Mouse (Mus musculus): ENCODE results near the gene Srbd1. TPM values are rescaled to one million over a fixed set of nuclear protein-coding genes. Genes with fewer than 3 reads are reported as not detected.
A peak's percentile ranks its signal among the peaks of the same experiment; 100 is the strongest.

Srbd1 gene
- total and polyA plus RNA-seq, 3 experiments = 8.9 to 33.3 (median 26.6) TPM

- peak; percentile 77 for ATAC-seq (ENCODE audit: extremely low read depth, insufficient number of reproducible peaks, low FRiP score, poor library complexity, severe bottlenecking)
- Histone ChIP-seq H3K4me1 (ENCODE audit: insufficient read depth, low read depth, low read length) (peaks cover 6% of the 10 kb centered on the region; the same call in 1 of the 2 replicates), H3K4me3 (ENCODE audit: low read depth, low read length) (no peak overlapping the region), H3K27me3 (ENCODE audit: insufficient read depth, low read length) (peaks cover 40% of the 10 kb centered on the region), H3K9me3 (replicated peaks) (peaks cover 9% of the 10 kb centered on the region; the same call in 1 of the 2 replicates), H3K36me3 (replicated peaks) (no peaks in the 10 kb centered on the region)
- TF ChIP-seq TAL1 (conservative IDR thresholded peaks at IDR 0.05; ENCODE audit: low read depth, low read length) (no peak), CTCF (IDR thresholded peaks at IDR 0.05; ENCODE audit: low read depth, low read length) (no peak), POLR2AphosphoS5 (IDR thresholded peaks at IDR 0.05; ENCODE audit: insufficient replicate concordance, low read depth, low read length) (no peak), GATA2 (IDR thresholded peaks at IDR 0.05; ENCODE audit: borderline replicate concordance, low read depth, low read length) (no peak), GATA1 (IDR thresholded peaks at IDR 0.05; ENCODE audit: borderline replicate concordance, low read length) (no peak)
- no peak for DNase-seq (ENCODE audit: low spot score)
These were observed 5.9 kb upstream of the Srbd1 start for GRCm38 (mm10) chr17:86150867-86151348.

- no peak overlapping the region for H3K4me3 ChIP-seq (ENCODE audit: low read depth, low read length)
- H3K27me3 ChIP-seq (ENCODE audit: insufficient read depth, low read length) = peaks cover 32% of the 10 kb centered on the region
- peaks cover 9% of the 10 kb centered on the region; the same call in 1 of the 2 replicates for H3K9me3 ChIP-seq (replicated peaks)
- DNase-seq (ENCODE audit: low spot score) (no peak), ATAC-seq (ENCODE audit: extremely low read depth, insufficient number of reproducible peaks, low FRiP score, poor library complexity, severe bottlenecking) (no peak)
- TF ChIP-seq TAL1 (conservative IDR thresholded peaks at IDR 0.05; ENCODE audit: low read depth, low read length) = no peak
- TF ChIP-seq GATA2 (IDR thresholded peaks at IDR 0.05; ENCODE audit: borderline replicate concordance, low read depth, low read length) = no peak
- no peak for TF ChIP-seq GATA1 (IDR thresholded peaks at IDR 0.05; ENCODE audit: borderline replicate concordance, low read length)
- no peak for TF ChIP-seq CTCF (IDR thresholded peaks at IDR 0.05; ENCODE audit: low read depth, low read length)
- TF ChIP-seq POLR2AphosphoS5 (IDR thresholded peaks at IDR 0.05; ENCODE audit: insufficient replicate concordance, low read depth, low read length) = no peak
- H3K36me3 ChIP-seq (replicated peaks) = no peaks in the 10 kb centered on the region
- H3K4me1 ChIP-seq (ENCODE audit: insufficient read depth, low read depth, low read length) = peaks cover 12% of the 10 kb centered on the region
These were observed 4.8 kb upstream of the Srbd1 start for GRCm38 (mm10) chr17:86149726-86150125.

DNA sequence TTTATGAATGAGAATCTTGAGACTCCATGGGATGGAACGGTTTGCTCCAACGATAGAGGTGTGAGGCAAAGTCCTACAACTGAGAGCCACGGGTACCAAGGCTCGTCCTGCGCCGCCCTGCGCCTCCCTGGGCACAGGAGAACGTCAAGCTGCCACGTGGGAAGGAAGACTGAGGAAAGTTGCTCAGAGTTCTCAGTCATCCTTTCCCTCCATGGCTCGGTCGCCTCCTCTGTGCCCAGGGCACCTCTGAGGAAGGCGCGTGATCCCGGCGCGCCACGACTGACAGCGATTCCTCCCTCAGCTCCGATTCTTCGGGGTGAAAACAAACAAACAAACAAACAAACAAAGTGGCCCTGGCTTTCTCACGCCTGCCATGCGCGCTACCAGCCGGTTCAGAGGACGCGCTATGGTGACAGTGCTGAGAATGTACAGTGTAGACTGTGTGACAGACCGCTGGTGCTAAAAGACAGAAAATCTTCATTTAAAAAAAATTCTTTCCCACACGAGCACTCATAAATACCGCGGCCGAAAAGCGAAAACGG is 367 bp downstream of the Srbd1 start:
- Histone ChIP-seq H3K9me3 (replicated peaks) (no peaks in the 10 kb centered on the region), H3K27me3 (ENCODE audit: insufficient read depth, low read length) (peaks cover 14% of the 10 kb centered on the region), H3K36me3 (replicated peaks) (peaks cover 29% of the 10 kb centered on the region), H3K4me3 (ENCODE audit: low read depth, low read length) (peak overlapping the region; percentile 87), H3K4me1 (ENCODE audit: insufficient read depth, low read depth, low read length) (peaks cover 21% of the 10 kb centered on the region)
- TF ChIP-seq TAL1 (conservative IDR thresholded peaks at IDR 0.05; ENCODE audit: low read depth, low read length) (no peak), POLR2AphosphoS5 (IDR thresholded peaks at IDR 0.05; ENCODE audit: insufficient replicate concordance, low read depth, low read length) (no peak), GATA2 (IDR thresholded peaks at IDR 0.05; ENCODE audit: borderline replicate concordance, low read depth, low read length) (no peak), CTCF (IDR thresholded peaks at IDR 0.05; ENCODE audit: low read depth, low read length) (no peak), GATA1 (IDR thresholded peaks at IDR 0.05; ENCODE audit: borderline replicate concordance, low read length) (no peak)
- peak; percentile 58 for ATAC-seq (ENCODE audit: extremely low read depth, insufficient number of reproducible peaks, low FRiP score, poor library complexity, severe bottlenecking)
- peak; percentile 11 for DNase-seq (ENCODE audit: low spot score)

DNA sequence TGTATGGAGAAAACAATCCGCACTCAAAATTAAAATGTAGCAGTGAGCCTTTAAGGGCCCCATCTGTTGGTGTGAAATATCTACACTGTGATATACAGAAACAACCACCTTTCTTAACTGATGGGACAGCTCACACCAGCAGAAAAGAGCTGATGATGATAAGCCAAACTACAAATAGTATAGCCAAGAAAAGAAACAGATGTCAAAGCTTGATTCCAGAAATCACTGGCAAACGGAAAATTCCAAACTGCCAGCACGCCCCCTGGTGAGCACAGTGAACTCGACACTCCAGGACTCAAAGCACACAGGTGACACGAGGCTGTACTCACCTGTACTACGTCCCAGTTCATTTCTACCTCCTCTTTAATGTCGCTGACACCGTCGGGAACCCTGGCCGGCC is 9.1 kb downstream of the Srbd1 start:
- ATAC-seq (ENCODE audit: extremely low read depth, insufficient number of reproducible peaks, low FRiP score, poor library complexity, severe bottlenecking) (no peak), DNase-seq (ENCODE audit: low spot score) (no peak)
- Histone ChIP-seq H3K4me1 (ENCODE audit: insufficient read depth, low read depth, low read length) (peaks cover 4% of the 10 kb centered on the region; the same call in 1 of the 2 replicates), H3K36me3 (replicated peaks) (peaks cover 96% of the 10 kb centered on the region), H3K27me3 (ENCODE audit: insufficient read depth, low read length) (no peaks in the 10 kb centered on the region), H3K4me3 (ENCODE audit: low read depth, low read length) (no peak overlapping the region), H3K9me3 (replicated peaks) (no peaks in the 10 kb centered on the region)
- no peak for TF ChIP-seq POLR2AphosphoS5 (IDR thresholded peaks at IDR 0.05; ENCODE audit: insufficient replicate concordance, low read depth, low read length)
- 0 out of 2 replicates have a peak, but pooled peaks have one; percentile 10 for TF ChIP-seq CTCF (IDR thresholded peaks at IDR 0.05; ENCODE audit: low read depth, low read length)
- TF ChIP-seq GATA1 (IDR thresholded peaks at IDR 0.05; ENCODE audit: borderline replicate concordance, low read length) = no peak
- TF ChIP-seq TAL1 (conservative IDR thresholded peaks at IDR 0.05; ENCODE audit: low read depth, low read length) = no peak
- TF ChIP-seq GATA2 (IDR thresholded peaks at IDR 0.05; ENCODE audit: borderline replicate concordance, low read depth, low read length) = no peak

- ATAC-seq (ENCODE audit: extremely low read depth, insufficient number of reproducible peaks, low FRiP score, poor library complexity, severe bottlenecking) (no peak), DNase-seq (ENCODE audit: low spot score) (no peak)
- Histone ChIP-seq H3K36me3 (replicated peaks) (peaks cover 96% of the 10 kb centered on the region), H3K4me3 (ENCODE audit: low read depth, low read length) (no peak overlapping the region), H3K9me3 (replicated peaks) (no peaks in the 10 kb centered on the region), H3K4me1 (ENCODE audit: insufficient read depth, low read depth, low read length) (no peaks in the 10 kb centered on the region; the same call in 1 of the 2 replicates), H3K27me3 (ENCODE audit: insufficient read depth, low read length) (no peaks in the 10 kb centered on the region)
- TF ChIP-seq GATA2 (IDR thresholded peaks at IDR 0.05; ENCODE audit: borderline replicate concordance, low read depth, low read length) = no peak
- TF ChIP-seq TAL1 (conservative IDR thresholded peaks at IDR 0.05; ENCODE audit: low read depth, low read length) = no peak
- TF ChIP-seq GATA1 (IDR thresholded peaks at IDR 0.05; ENCODE audit: borderline replicate concordance, low read length) = no peak
- no peak for TF ChIP-seq CTCF (IDR thresholded peaks at IDR 0.05; ENCODE audit: low read depth, low read length)
- no peak for TF ChIP-seq POLR2AphosphoS5 (IDR thresholded peaks at IDR 0.05; ENCODE audit: insufficient replicate concordance, low read depth, low read length)
These were observed 10.5 kb downstream of the Srbd1 start for GRCm38 (mm10) chr17:86134461-86134860.

DNA sequence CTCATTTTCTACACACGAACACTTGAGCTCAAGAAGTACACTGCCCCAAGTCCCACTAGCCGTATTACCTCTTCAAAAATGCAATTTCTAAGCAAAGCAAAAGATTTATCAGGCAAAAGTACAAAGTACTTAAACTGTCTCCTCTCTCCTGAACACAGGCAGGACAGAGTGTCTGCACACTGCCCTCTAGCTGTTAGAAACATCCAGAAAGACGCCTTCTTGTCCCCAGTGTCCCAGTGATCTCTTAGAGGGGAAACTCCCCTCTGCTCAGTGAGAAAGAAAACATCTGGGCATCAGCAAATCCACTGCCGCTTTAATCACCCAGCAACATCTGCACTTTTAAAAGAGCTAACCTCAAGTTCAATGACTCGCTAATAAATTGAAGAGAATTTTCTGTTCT is 12.4 kb downstream of the Srbd1 start:
- Histone ChIP-seq H3K27me3 (ENCODE audit: insufficient read depth, low read length) (no peaks in the 10 kb centered on the region), H3K4me3 (ENCODE audit: low read depth, low read length) (no peak overlapping the region), H3K9me3 (replicated peaks) (no peaks in the 10 kb centered on the region), H3K36me3 (replicated peaks) (peaks cover 95% of the 10 kb centered on the region), H3K4me1 (ENCODE audit: insufficient read depth, low read depth, low read length) (no peaks in the 10 kb centered on the region; the same call in 1 of the 2 replicates)
- ATAC-seq (ENCODE audit: extremely low read depth, insufficient number of reproducible peaks, low FRiP score, poor library complexity, severe bottlenecking) = peak; percentile 8; the same call in 1 of the 2 replicates
- TF ChIP-seq TAL1 (conservative IDR thresholded peaks at IDR 0.05; ENCODE audit: low read depth, low read length) = no peak
- no peak for DNase-seq (ENCODE audit: low spot score)
